In genomic region chr4:40680250-40680860, GRCm38 (mm10) we compare ENCODE assay signal across 8 mouse cellular contexts. TPM values are rescaled to one million over a fixed set of nuclear protein-coding genes. Genes with fewer than 3 reads are reported as not detected.
A peak's percentile ranks its signal among the peaks of the same experiment; 100 is the strongest.
DNase-seq lines count a peak whose midpoint lies in the region; ATAC-seq lines count a peak whose summit lies in the region.

No protein-coding gene starts in this region.

- no peak overlapping the region for H3K4me3 ChIP-seq in embryonic facial prominence, embryonic 11.5 days (ENCODE audit: low read depth, low read length)
- H3K4me3 ChIP-seq in limb, embryonic 10.5 days: no peak overlapping the region

- no peak overlapping the region for H3K4me2 ChIP-seq in embryonic facial prominence, embryonic 11.5 days (ENCODE audit: low read depth, low read length)

- no peak for ATAC-seq in embryonic facial prominence, embryonic 11.5 days (replicated peaks; ENCODE audit: insufficient number of reproducible peaks, low FRiP score, low TSS enrichment, low read depth)
- ATAC-seq in neutrophil, adult 5-6 weeks (ENCODE audit: extremely low read depth, insufficient number of reproducible peaks, low FRiP score, poor library complexity, severe bottlenecking): peak; percentile 86

- H3K9ac ChIP-seq in embryonic facial prominence, embryonic 11.5 days (replicated peaks; ENCODE audit: low read length): no peak overlapping the region

- H3K27ac ChIP-seq in embryonic facial prominence, embryonic 11.5 days (replicated peaks; ENCODE audit: low read depth, low read length): no peak overlapping the region
- H3K27ac ChIP-seq in limb, embryonic 10.5 days: no peak overlapping the region

- 50% methylated on average over 5 of the region's 5 CpGs for WGBS in embryonic facial prominence, embryonic 11.5 days
- WGBS in limb, embryonic 10.5 days: 53% methylated on average over 5 of the region's 5 CpGs

- no peaks in the 10 kb centered on the region for H3K36me3 ChIP-seq in embryonic facial prominence, embryonic 11.5 days (replicated peaks; ENCODE audit: control insufficient read depth, insufficient read depth, low read depth, low read length)
- H3K36me3 ChIP-seq in limb, embryonic 10.5 days: peaks cover 6% of the 10 kb centered on the region

- no peaks in the 10 kb centered on the region for H3K9me3 ChIP-seq in embryonic facial prominence, embryonic 11.5 days (replicated peaks; ENCODE audit: control insufficient read depth, low read length)
- H3K9me3 ChIP-seq in limb, embryonic 10.5 days (replicated peaks): no peaks in the 10 kb centered on the region

- DNase-seq in cerebellum, adult 18-20 months: peak; percentile 35 to 46
- no peak for DNase-seq in cerebellum, adult 8-10 months
- DNase-seq in right cerebral cortex, postnatal 4 days: peak; percentile 28
- no peak for DNase-seq in right cerebral cortex, postnatal 25 days
- DNase-seq in embryonic facial prominence, embryonic 11.5 days (ENCODE audit: low spot score): peak; percentile 79
- peak; percentile 62 for DNase-seq in limb, embryonic 10.5 days (ENCODE audit: low spot score)
- DNase-seq in layer of hippocampus, postnatal 14 days (ENCODE audit: low spot score in 2 of 2): no peak

- no peaks in the 10 kb centered on the region for H3K4me1 ChIP-seq in embryonic facial prominence, embryonic 11.5 days (ENCODE audit: control insufficient read depth, insufficient read depth, low read length)
- peaks cover 10% of the 10 kb centered on the region for H3K4me1 ChIP-seq in limb, embryonic 10.5 days

- no peaks in the 10 kb centered on the region for H3K27me3 ChIP-seq in embryonic facial prominence, embryonic 11.5 days (ENCODE audit: control insufficient read depth, insufficient read depth, low read length)
- no peaks in the 10 kb centered on the region for H3K27me3 ChIP-seq in limb, embryonic 10.5 days (ENCODE audit: low read depth, poor library complexity, severe bottlenecking)

RNA-seq across cellular contexts. Expression of gene Aptx, which starts 22.6 kb away (rescaled TPM):
- 37.8 and 38.2 TPM in 2 replicates for polyA plus RNA-seq in embryonic facial prominence, embryonic 11.5 days (2014; fragmentation: Nextera tagmentation; extraction: Ambion mirVana)
- polyA plus RNA-seq in limb, embryonic 10.5 days (2016; fragmentation: Nextera tagmentation; extraction: Ambion mirVana): 35.4 and 39.6 TPM in 2 replicates
- 11.0 and 15.5 TPM in 2 replicates for total RNA-seq in neutrophil, adult 5-6 weeks (2017)
- 10 to 100 TPM; 23.6 to 26.7 TPM for total RNA-seq in layer of hippocampus, postnatal 14 days (2021)

RNA-seq across cellular contexts. Expression of gene Dnaja1, which starts 41.6 kb away (rescaled TPM):
- polyA plus RNA-seq in embryonic facial prominence, embryonic 11.5 days (2014; fragmentation: Nextera tagmentation; extraction: Ambion mirVana): 665 and 708 TPM in 2 replicates
- polyA plus RNA-seq in limb, embryonic 10.5 days (2016; fragmentation: Nextera tagmentation; extraction: Ambion mirVana): 546 and 555 TPM in 2 replicates
- total RNA-seq in neutrophil, adult 5-6 weeks (2017): 371 and 454 TPM in 2 replicates
- 100 to 1,000 TPM; 326 to 370 TPM for total RNA-seq in layer of hippocampus, postnatal 14 days (2021)

Comparison
In these comparisons a context has a peak if more than half of its experiments do, and no peak if none do; other contexts are left out.
1. DNase-seq: peak in cerebellum, adult 18-20 months (2 of 2), right cerebral cortex, postnatal 4 days (single experiment), embryonic facial prominence, embryonic 11.5 days (single experiment) and limb, embryonic 10.5 days (single experiment); none in cerebellum, adult 8-10 months (single experiment), right cerebral cortex, postnatal 25 days (single experiment) and layer of hippocampus, postnatal 14 days (0 of 2).